Mouse (Mus musculus) gastrocnemius, postnatal 25 days (tissue): Measurements from ENCODE around the gene Rgl3. TPM values are rescaled to one million over a fixed set of nuclear protein-coding genes. Genes with fewer than 3 reads are reported as not detected.

ENCODE experiments used
- total RNA-seq, 2 experiments: library from RNA; stranded (reverse); gene quantifications; 1 replicate in 1 of 2; 2 replicates in 1 of 2; pipeline ENCODE4 v1.2.3; 2021

The Rgl3 gene
- total RNA-seq, 2 experiments from 2014 or later = 0.33 to 0.83 TPM

Other genes with a start within 250 kb of the Rgl3 start
- gene Spc24, start 229.1 kb downstream of the Rgl3 start, total RNA-seq = 1 to 10 TPM in 1 of 2 experiments, under 1 TPM in 1; 0.77 to 2.2 TPM
- 10 to 100 TPM; 14.3 to 17.5 TPM for gene Kank2, start 190.7 kb downstream of the Rgl3 start, total RNA-seq
- gene Angptl8, start 153.9 kb downstream of the Rgl3 start, total RNA-seq = under 1 TPM in 1 of 2 experiments, not detected in 1; 0.43 TPM
- 10 to 100 TPM; 10.7 to 14.7 TPM for gene Dock6, start 136.8 kb downstream of the Rgl3 start, total RNA-seq
- 1 to 10 TPM; 3.4 to 6.0 TPM for gene Rab3d, start 71.3 kb downstream of the Rgl3 start, total RNA-seq
- gene Ccdc159, start 62.0 kb downstream of the Rgl3 start, total RNA-seq = under 1 TPM; 0.38 to 0.51 TPM
- 10 to 100 TPM in 1 of 2 experiments, 1 to 10 TPM in 1; 8.6 to 14.6 TPM for gene Tmem205, start 61.9 kb downstream of the Rgl3 start, total RNA-seq
- gene Plppr2, start 52.4 kb downstream of the Rgl3 start, total RNA-seq = under 1 TPM; 0.56 to 0.83 TPM
- gene Swsap1, start 33.7 kb downstream of the Rgl3 start, total RNA-seq = 1 to 10 TPM; 1.6 to 2.7 TPM
- gene Epor, start 25.9 kb downstream of the Rgl3 start, total RNA-seq = under 1 TPM; 0.20 to 0.59 TPM
- not detected for gene Ccdc151, start 13.2 kb upstream of the Rgl3 start, total RNA-seq
- 10 to 100 TPM; 24.1 to 35.3 TPM for gene Prkcsh, start 13.4 kb upstream of the Rgl3 start, total RNA-seq
- gene Elavl3, start 62.6 kb upstream of the Rgl3 start, total RNA-seq = under 1 TPM in 1 of 2 experiments, not detected in 1; 0.11 TPM
- gene Gm49318, start 81.8 kb upstream of the Rgl3 start, total RNA-seq = not detected
- 1 to 10 TPM; 2.5 to 2.6 TPM for gene Zfp653, start 81.9 kb upstream of the Rgl3 start, total RNA-seq
- 10 to 100 TPM; 79.5 to 83.6 TPM for gene Ecsit, start 96.0 kb upstream of the Rgl3 start, total RNA-seq
- 1 to 10 TPM; 4.2 to 8.1 TPM for gene Cnn1, start 109.8 kb upstream of the Rgl3 start, total RNA-seq
- 10 to 100 TPM; 36.5 to 38.9 TPM for gene Elof1, start 127.7 kb upstream of the Rgl3 start, total RNA-seq
- 1 to 10 TPM in 1 of 2 experiments, under 1 TPM in 1; 0.77 to 8.8 TPM for gene Acp5, start 146.3 kb upstream of the Rgl3 start, total RNA-seq
- gene Pigyl, start 167.4 kb upstream of the Rgl3 start, total RNA-seq = 10 to 100 TPM; 30.9 to 31.9 TPM
- gene Zfp872, start 198.6 kb upstream of the Rgl3 start, total RNA-seq = under 1 TPM in 1 of 2 experiments, not detected in 1; 0.11 TPM
- gene Zfp809, start 236.3 kb upstream of the Rgl3 start, total RNA-seq = 1 to 10 TPM; 6.6 to 7.9 TPM